Mouse (Mus musculus): Measurements from ENCODE around the gene Vps18. TPM values are rescaled to one million over a fixed set of nuclear protein-coding genes. Genes with fewer than 3 reads are reported as not detected.
A peak's percentile ranks its signal among the peaks of the same experiment; 100 is the strongest.

The Vps18 gene
- total RNA-seq, 1 experiment from 2014 or later, result 22.5 TPM

- no peak for ATAC-seq (replicated peaks; ENCODE audit: low read depth, poor library complexity, severe bottlenecking)
Measured at GRCm38 (mm10) chr2:119318043-119318710, 29.6 kb downstream of the Vps18 start.

DNA sequence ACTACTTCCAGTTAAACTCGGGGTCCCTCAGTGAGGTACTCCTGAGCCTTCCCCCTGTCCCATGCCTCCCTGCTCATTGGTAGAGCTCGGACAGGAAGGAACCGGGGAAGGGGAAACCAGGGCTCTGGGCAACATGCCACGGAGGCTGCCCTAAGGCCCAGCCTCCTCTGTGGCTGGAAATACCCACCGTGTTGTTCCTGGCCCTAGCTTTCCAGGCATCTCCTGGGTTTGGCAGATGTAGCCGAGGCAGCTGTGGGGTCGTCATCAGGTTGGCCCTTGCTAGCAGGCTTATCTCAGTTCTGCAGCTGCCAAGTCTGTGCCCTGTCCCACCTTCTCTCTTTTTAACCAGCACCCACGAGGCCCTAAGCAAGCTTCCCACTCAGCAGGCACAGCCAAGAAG lies 32.0 kb downstream of the Vps18 start:
- peak; percentile 45 for ATAC-seq (replicated peaks; ENCODE audit: low read depth, poor library complexity, severe bottlenecking)

DNA sequence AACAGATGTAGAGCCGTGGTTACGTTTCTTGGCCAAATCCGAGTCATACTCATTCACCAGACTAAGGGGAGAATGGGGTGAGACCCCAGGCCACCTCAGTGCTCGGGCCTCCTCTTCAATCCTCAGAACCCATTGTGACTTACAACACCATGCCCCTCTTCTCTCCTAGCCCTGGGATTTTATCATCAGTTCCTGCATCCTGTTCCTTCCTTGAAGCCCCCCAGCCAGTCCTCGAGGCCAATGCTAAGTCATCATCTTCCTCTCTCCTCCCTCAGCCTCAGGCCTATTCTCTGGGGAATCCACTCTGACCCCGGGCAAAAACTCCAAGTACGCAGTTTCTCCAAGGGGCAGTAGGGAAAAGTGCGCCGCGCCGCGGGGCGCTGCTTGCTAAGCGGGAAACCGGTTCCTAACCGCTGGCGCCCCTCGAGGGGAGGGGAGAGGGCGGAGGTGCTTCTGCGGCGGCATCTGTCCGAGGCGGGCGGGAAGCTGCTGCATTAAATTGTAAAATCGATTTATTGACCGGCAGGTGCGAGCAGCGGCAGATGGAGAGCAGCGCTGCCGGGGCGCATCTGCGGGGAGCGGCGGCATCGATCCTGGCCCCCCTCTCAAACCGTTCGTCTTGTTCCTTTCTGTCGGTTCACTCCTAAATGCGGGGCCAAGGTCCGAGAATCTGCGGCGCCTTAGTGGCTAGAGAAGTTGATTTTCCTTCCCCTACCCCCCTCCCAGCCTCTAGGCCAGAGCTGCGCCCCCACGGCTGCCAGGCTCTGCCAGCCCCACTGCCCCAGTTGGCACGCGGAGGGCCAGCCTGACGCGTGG lies 33.4 kb downstream of the Vps18 start:
- ATAC-seq (replicated peaks; ENCODE audit: low read depth, poor library complexity, severe bottlenecking), result no peak

DNA sequence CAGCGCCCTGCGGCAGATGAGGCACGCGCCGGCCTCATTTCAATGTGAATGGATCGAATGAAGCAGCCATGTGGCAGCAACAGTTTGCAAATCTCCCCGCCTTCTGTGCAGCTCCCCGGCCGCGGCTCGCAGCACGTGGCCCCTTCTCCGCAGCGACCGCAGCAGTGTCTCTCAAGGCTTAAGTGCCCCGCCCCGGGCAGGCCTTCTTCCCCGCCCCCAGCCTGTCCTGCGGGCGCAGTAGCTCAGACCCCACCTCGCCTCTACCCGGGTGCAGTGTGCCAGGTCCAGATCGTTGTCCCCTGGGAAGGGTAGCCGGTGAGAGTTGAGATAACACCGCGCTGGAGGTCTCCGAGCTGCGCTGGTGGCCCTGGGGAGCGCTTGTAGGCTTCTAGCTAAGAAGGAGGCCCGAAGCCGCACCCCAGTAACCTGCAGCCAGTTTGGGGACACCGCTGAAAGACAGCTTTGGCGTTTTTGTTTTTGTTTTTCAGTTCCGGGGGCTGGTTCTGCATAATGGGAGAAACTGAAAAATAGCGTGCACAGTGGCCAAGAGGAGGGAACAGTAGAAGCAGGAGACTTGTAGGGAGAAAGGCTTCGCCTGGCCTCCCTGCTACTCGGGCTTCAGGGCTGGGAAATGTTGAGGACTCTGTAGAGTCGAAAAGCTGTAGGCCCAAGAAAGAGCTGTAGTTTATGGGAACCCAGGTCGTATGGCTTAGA lies 34.2 kb downstream of the Vps18 start:
- ATAC-seq (replicated peaks; ENCODE audit: low read depth, poor library complexity, severe bottlenecking), result peak; percentile 30

GRCm38 (mm10) chr2:119323866-119324575 lies 35.5 kb downstream of the Vps18 start:
- peak; percentile 33; the same call in 1 of the 2 replicates for ATAC-seq (replicated peaks; ENCODE audit: low read depth, poor library complexity, severe bottlenecking)

DNA sequence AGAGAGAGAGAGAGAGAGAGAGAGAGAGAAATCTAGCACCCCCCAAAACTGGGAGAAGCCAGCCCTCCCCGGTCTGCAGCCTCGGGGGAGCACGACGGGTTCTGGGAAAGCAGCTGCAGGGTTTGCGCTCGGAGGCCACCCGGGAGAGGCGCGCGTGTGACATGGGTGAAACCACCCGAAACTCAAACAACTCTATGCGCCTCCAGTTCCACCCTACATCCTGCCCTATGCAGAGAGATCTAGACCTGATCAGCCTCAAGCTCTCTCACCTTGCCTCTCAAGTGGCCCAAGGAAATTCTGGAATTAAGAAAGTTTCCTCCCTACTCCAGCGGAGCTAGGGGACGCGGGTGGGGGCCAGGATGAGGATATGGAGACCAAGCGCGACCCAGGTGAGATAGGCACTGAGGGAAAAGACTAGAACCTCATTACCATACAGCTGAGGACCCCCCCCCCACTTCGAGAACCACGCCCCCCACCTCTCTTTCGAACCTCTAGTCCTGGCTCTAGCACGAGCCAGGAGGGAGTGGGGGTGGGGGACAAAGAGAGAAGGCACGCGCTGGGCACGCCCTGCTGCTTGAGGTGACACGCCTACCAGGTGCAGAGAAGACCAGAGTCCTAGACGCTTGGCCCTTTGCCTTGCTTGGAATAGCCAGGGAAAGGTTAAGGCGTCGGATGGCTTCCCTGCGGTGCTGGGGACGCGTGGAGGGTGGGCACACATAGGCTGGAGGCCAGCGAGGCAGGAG lies 36.2 kb downstream of the Vps18 start:
- no peak for ATAC-seq (replicated peaks; ENCODE audit: low read depth, poor library complexity, severe bottlenecking)

DNA sequence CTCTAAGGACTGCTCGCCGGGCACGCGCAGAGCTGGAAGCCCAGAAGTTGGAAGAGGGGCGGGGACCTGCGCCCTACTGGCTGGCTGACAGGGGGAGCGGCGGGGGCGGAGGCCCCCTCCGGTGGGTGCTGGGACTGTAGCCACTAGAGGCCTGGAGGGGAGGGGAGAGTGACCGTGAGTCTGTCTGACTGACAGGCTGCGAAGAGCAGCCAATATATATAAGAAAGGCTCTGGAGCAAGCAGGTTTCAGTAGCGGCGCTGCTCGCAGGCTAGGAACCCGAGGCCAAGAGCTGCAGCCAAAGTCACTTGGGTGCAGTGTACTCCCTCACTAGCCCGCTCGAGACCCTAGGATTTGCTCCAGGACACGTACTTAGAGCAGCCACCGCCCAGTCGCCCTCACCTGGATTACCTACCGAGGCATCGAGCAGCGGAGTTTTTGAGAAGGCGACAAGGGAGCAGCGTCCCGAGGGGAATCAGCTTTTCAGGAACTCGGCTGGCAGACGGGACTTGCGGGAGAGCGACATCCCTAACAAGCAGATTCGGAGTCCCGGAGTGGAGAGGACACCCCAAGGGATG lies 37.1 kb downstream of the Vps18 start, which contains the start of gene Dll4:
Gene Dll4, plus strand, starts transcription at position 217 of the 576 bp plus-strand sequence.
- peak; percentile 34 for ATAC-seq (replicated peaks; ENCODE audit: low read depth, poor library complexity, severe bottlenecking)

DNA sequence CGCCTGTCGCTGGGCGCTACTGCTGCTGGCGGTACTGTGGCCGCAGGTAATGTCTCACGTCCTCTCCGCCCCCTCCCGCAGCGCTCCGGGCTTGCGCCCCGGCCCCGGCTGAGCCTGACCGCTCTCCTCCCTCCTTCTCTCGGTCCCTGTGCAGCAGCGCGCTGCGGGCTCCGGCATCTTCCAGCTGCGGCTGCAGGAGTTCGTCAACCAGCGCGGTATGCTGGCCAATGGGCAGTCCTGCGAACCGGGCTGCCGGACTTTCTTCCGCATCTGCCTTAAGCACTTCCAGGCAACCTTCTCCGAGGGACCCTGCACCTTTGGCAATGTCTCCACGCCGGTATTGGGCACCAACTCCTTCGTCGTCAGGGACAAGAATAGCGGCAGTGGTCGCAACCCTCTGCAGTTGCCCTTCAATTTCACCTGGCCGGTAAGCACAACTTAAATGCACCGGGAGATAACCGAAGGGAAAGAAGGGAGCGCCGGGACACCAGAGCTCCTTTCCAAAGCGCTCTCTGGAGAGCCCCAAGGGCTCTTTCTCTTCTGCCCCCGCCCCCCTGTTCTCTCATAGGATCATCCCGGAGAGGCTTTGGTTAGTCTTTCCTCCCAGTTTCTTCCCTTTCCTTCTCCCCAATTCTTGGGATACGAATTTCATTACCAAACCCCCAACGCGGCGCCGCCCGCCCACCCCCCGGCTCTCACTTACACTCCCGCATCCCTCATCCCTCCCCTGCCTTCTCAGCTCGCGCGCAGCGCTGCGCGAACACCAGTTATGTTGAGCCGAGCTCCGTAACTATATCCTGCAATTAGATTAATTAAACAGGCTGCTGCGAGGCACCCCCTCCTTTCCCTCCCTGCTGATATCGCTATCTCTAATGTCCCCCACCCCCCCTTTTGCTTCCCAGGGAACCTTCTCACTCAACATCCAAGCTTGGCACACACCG lies 37.9 kb downstream of the Vps18 start:
- ATAC-seq (replicated peaks; ENCODE audit: low read depth, poor library complexity, severe bottlenecking), result no peak

GRCm38 (mm10) chr2:119327102-119327480 lies 38.6 kb downstream of the Vps18 start:
- no peak for ATAC-seq (replicated peaks; ENCODE audit: low read depth, poor library complexity, severe bottlenecking)

- ATAC-seq (replicated peaks; ENCODE audit: low read depth, poor library complexity, severe bottlenecking), result no peak
Measured at GRCm38 (mm10) chr2:119327942-119328526, 39.5 kb downstream of the Vps18 start.

GRCm38 (mm10) chr2:119328546-119328945 lies 40.0 kb downstream of the Vps18 start:
- no peak for ATAC-seq (replicated peaks; ENCODE audit: low read depth, poor library complexity, severe bottlenecking)

- ATAC-seq (replicated peaks; ENCODE audit: low read depth, poor library complexity, severe bottlenecking), result no peak
Measured at GRCm38 (mm10) chr2:119329123-119329817, 40.7 kb downstream of the Vps18 start.

DNA sequence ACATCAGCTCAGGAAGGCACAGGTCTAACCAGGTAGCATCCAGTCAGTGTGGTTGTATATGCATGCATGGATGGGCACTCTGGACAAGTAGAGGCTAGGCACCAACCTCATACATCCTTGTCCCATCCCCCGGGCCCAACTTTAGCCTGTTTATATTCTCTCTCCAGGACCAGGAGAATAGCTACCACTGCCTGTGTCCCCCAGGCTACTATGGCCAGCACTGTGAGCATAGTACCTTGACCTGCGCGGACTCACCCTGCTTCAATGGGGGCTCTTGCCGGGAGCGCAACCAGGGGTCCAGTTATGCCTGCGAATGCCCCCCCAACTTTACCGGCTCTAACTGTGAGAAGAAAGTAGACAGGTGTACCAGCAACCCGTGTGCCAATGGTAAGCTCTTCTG lies 42.3 kb downstream of the Vps18 start:
- no peak for ATAC-seq (replicated peaks; ENCODE audit: low read depth, poor library complexity, severe bottlenecking)

DNA sequence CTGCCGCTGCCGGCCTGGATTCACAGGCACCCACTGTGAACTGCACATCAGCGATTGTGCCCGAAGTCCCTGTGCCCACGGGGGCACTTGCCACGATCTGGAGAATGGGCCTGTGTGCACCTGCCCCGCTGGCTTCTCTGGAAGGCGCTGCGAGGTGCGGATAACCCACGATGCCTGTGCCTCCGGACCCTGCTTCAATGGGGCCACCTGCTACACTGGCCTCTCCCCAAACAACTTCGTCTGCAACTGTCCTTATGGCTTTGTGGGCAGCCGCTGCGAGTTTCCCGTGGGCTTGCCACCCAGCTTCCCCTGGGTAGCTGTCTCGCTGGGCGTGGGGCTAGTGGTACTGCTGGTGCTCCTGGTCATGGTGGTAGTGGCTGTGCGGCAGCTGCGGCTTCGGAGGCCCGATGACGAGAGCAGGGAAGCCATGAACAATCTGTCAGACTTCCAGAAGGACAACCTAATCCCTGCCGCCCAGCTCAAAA lies 43.7 kb downstream of the Vps18 start:
- no peak for ATAC-seq (replicated peaks; ENCODE audit: low read depth, poor library complexity, severe bottlenecking)

DNA sequence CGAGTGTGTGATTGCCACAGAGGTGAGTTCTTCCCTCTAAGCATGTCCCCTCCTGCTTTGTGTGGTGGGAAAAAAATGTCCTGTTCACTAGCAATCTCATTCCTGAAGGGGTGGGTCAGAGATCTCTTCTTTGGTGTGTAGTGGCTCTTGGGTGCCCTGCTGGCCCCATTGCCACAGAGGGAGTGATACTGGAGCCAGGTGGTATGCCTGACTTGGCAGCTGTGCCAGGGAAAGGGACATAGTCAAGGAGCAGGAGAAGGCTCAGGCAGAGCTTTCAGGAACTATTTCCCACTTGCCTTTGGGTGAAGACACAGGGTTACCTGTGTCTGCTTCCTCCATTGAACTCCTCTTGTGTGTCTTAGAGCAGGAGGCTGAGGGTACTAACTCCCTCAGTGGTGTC lies 45.6 kb downstream of the Vps18 start:
- ATAC-seq (replicated peaks; ENCODE audit: low read depth, poor library complexity, severe bottlenecking), result no peak

- ATAC-seq (replicated peaks; ENCODE audit: low read depth, poor library complexity, severe bottlenecking), result no peak
Measured at GRCm38 (mm10) chr2:119334964-119335525, 46.5 kb downstream of the Vps18 start.

DNA sequence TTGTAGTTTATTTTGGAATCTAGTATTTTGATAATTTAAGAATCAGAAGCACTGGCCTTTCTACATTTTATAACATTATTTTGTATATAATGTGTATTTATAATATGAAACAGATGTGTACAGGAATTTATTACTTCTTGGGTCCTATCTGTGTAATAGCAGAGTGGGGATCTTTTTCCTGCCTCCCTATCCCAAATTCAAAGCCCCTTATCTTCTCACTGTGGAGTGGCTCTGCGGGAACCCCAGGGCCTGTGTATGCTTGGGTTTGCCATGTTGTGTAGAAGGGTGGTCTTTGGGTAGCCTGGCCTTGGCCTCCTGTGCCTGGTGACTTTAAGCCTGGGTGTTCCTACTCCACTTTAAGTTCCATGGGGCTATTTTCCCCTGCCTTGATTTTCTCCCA lies 47.0 kb downstream of the Vps18 start:
- no peak for ATAC-seq (replicated peaks; ENCODE audit: low read depth, poor library complexity, severe bottlenecking)

Data from common myeloid progenitor, adult 5-6 weeks (primary cell).